Mouse (Mus musculus): ENCODE results near the gene Agl.

DNA sequence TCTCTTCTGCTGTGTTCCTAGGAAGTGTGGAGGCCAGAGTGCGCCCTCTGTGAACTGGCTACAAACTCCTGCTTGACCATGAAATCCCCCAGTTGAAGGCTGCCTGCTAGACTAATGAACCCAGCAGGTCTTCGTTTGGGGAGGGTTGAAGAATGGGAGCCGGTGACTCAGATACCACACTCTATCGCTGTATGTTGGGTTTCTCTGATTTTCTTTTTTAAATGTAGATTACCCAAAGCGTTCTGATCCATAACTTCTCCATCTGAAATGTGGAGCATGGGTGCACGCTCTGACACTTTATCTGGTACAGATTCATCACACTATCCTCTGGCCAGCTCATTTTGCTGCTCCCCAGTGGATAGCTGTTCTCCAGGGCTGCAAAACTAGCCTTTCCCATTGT is 1.3 kb upstream of the Agl start:
- TF ChIP-seq CTCF (IDR thresholded peaks at IDR 0.05; ENCODE audit: control insufficient read depth, insufficient read depth, insufficient read length) (no peak), MAX (IDR thresholded peaks at IDR 0.05) (no peak), USF1 (IDR thresholded peaks at IDR 0.05; ENCODE audit: low read depth) (no peak), MYOD1 (IDR thresholded peaks at IDR 0.05; ENCODE audit: control insufficient read depth, insufficient read length, low read depth) (no peak), CEBPB (IDR thresholded peaks at IDR 0.05; ENCODE audit: low read depth) (no peak)
